Mouse (Mus musculus) left cerebral cortex, adult 11 months (tissue): ENCODE results near the gene Kcnd1.
"Not testable (repeated sequence)": the region's sequence is repeated elsewhere in the genome, so short reads cannot be mapped to it uniquely, and the experiment has no call there.

ENCODE experiments used
- DNase-seq: peaks from one replicate; pipeline ENCODE4 v3.0.0; 2022; ENCODE audit warnings: low spot score

The Kcnd1 gene

GRCm38 (mm10) chrX:7821865-7822779 lies at the start of gene Kcnd1:
Gene Kcnd1, plus strand, starts transcription at chrX:7822289.
- DNase-seq = peak; percentile 17

DNA sequence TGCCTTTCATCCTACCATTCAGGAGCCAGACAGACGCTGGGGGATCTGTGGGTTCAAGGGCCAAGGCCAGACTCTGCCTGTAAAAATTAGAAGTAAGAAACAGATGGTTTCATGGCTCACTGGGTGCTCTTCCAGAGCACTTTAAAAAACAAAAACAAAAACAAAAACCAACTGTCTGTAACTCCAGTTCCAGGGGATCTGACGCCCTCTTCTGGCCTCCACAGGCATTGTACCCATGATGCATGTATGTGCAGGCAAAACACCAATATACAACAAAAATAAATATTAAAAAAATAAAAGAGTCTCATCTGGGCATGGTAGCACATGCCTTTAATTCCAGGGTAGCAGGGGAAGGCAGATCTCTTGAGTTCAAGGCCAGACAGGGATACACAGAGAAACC lies 49.3 kb upstream of the Kcnd1 start:
- no peak for DNase-seq

DNA sequence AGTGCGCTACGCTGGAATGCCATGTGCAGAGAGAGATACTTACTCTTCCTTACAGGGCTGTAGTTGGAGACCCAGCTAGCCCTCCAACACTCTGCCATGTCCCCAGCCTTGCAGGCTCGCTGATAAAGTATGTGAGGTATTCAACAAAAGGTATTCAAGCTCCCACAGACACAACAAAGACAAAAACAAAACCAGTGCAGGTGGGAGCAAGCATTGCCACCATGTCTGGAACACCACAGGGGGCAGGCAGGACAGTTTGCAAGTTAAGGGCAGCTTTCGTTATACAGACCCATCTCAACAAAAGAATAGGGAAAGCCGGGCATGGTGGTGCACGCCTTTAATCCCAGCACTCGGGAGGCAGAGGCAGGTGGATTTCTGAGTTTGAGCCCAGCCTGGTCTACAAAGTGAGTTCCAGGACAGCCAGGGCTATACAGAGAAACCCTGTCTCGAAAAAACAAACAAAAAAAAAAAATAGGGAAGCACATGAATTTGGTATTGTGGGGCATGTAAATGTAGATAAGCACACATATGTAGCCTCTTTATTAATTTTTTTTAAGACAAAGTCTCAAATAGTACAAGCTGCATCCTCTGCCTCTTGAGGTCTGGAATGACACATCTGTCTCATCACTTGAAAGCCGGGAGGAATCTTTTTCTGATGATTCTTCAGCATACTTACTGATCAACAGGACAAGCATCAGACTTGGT lies 46.4 kb upstream of the Kcnd1 start:
- no peak for DNase-seq

DNA sequence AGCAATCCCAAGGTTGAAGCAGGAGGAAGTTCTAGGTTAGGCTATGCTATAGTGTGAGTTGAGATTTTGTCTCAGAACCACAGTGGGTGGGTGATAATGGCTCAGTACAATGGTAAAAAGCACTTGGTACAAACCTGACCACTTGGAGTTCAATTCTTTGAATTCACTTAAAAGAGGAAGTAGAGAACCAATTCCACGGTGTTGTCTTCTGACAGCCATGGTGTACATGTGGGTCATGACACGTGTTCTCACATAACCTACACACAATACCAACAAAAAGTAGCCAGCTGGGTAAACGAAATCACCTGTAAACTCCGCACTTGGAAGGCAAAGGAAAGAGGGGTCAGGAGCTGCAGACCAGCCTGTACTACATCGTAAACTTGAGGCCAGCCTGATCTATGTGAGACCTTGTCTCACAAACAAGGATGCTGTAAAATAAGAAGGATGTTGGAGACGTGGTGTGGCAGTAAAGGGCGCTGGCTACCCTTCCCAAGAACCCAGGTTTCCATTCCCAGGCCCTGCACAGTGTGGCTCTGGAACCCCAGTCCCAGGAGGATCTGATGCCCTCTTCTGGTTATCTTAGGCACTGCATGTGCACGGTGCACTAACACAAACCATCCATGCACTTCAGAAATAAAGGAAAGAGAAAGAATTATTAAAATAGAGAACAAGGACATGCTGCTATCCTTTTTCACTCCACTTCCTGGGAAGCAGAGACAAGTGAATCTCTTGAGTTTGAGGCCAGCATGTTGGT lies 45.6 kb upstream of the Kcnd1 start:
- no peak for DNase-seq

DNA sequence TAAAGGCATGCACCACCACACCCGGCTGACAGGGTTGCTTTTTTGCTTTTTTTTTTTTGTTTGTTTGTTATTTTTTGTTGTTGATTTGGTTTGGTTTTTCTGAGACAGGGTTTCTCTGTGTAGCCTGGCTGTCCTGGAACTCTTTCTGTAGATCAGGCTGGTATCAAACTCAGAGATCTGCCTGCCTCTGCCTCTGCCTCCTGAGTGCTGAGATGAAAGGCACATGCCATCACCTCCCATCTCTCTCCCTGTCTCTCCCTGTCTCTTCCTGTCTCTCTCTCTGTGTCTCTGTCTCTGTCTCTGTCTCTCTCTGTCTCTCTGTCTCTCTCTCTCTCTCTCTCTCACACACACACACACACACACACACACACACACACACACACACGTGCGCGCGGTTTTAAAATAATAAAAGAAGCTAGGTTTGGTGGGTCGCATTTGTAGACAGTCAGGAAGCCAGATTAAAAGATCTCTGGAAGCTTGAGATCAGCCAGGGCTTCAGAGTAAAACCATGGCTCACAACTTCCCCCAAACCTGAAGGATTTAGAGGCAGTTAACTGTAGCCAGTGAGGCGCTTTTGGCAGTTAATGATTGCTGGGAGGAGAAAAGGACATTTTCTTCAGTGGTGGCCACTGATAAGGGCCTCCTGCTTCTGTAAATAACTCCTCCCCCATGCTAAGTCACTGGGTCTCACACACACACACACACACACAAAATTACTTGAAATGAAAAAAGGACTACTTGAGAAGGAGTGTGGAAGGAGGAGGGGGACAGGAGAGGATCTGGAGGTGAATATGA lies 43.4 kb upstream of the Kcnd1 start:
- no peak for DNase-seq

- no peak for DNase-seq
Observed at GRCm38 (mm10) chrX:7779294-7779693, 42.8 kb upstream of the Kcnd1 start.

GRCm38 (mm10) chrX:7782603-7783092 lies 39.4 kb upstream of the Kcnd1 start:
- DNase-seq = no peak

GRCm38 (mm10) chrX:7789542-7790136 lies 32.5 kb upstream of the Kcnd1 start, which contains the start of gene Gripap1:
Gene Gripap1, plus strand, starts transcription at chrX:7789765.
- peak; percentile 65 for DNase-seq

GRCm38 (mm10) chrX:7790309-7790708 lies 31.8 kb upstream of the Kcnd1 start:
- no peak for DNase-seq

- no peak for DNase-seq
Observed at GRCm38 (mm10) chrX:7793361-7793760, 28.7 kb upstream of the Kcnd1 start.

- DNase-seq = no peak
Observed at GRCm38 (mm10) chrX:7795016-7795415, 27.1 kb upstream of the Kcnd1 start.

- DNase-seq = no peak
Observed at GRCm38 (mm10) chrX:7797327-7797726, 24.8 kb upstream of the Kcnd1 start.

DNA sequence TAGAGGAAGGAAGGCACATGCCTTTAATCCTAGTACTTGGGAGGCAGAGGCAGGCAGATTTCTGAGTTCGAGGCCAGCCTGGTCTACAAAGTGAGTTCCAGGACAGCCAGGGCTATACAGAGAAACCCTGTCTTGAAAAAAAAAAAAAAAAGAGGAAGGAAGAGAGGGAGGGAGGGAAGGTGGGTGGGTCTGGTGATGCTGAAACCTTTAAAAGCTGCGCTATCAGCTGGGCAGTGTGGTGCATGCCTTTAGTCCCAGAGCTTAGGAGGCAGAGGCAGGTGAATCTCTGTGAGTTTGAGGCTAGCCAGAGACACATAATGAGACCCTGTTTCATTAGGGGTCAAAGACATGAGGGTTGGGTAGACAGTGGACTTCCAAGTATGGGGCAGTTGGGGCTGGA lies 19.9 kb upstream of the Kcnd1 start:
- not testable (repeated sequence) for DNase-seq

DNA sequence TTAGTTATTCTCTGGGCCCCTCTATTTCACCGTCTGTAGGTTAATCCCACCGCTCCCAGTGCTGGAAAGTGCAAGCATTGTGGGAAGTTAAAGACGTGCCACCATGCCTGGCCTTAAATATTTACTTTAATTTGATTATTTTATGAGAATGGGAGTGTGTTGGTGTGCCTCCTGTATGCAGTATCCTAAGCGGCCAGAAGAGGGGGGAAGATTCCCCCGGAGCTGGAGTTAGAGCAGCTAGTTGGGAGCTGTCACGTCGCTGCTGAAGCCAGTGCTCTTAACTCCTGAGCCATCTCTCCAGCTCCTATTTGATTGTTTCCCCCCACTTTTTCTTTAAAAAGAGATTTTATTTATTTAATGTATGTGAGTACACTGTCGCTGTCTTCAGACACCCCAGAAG lies 7.1 kb upstream of the Kcnd1 start:
- not testable (repeated sequence) for DNase-seq

- no peak for DNase-seq
Observed at GRCm38 (mm10) chrX:7837146-7837545, 15.1 kb downstream of the Kcnd1 start.

DNA sequence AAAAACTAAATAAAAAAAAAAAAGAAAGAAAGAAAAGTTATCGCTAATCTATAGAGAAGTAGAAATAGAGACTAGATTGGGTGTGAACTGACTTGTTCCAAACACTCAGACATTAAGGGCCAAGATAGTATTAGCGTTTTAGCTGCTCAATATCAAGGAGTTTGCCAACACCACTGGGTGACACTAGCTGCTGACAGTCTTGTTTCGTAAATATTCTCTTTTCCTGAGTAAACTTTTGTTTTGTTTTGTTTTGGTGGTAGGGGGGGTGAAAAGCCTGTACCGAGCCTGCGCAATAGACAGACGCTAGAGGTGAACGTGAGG lies 18.7 kb downstream of the Kcnd1 start:
- no peak for DNase-seq

DNA sequence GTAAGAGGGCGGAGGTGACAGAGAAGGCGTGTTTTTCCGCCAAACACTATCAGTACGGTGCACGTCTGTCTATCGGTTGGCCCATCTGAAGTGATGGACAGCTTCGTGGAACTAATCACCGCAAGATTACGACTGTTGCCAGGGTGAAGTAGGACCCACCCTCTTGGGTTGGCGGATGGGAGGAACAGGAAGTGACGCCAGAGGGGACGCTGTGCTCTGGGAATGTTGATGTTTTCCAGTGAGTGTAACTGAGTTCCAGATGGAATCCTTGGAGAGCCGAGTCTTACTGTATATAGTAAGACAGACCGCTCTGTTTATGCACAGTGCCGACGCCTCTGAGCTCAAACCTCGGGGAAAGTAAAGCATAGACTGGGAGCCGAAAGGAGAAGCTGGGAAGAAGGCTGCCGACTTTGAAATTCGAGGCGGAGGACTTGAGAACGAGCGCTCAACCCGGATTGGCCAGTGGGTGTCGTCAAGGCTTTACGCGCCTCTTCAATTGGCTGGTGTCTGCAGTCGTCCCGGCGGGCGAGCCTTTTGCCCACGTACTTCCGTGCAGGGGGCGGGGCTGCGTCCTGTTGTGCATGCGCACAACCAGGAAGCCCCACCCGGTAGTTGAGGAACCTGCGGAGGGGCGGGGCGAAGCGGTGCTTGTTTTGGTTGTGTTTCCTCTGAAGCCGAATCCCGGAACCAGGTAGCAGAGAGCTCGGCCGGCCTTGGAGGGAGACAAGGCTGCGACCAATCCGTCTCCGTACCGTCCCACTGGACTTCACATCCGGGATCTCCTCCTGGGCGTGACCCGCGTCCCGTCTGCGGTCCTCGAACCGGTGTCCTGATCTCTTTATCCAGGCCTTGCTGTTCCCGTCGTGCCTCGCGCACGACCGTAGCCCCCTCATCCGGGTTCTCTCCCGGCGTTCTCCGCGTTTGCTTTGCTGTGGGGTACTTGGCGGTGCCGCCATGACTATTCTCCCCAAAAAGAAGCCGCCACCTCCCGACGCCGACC lies 19.4 kb downstream of the Kcnd1 start, which contains the start of gene Otud5:
Gene Otud5, plus strand, starts transcription at position 202 of the 1,000 bp plus-strand sequence.
- peak; percentile 90 for DNase-seq

- DNase-seq = no peak
Observed at GRCm38 (mm10) chrX:7842318-7842717, 20.2 kb downstream of the Kcnd1 start.

DNA sequence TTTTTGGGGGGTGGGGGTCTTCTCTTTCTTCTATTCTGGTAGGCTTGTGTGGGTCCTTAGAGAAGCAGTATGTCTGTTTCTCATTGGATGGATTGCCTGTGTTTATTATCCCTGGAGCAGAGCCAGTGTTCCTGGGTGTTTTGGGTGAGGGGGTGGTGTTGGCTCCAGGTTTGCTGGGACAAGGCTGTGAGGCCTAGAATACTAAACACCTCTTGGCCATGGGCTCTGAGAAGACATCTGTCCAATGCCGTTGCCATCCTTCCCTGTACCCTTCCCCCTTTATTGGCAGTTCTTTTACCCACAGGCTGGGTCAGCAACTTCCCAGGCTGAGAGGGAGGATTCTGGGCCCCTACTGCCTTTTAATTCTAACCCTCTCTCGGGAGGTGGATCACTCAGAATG lies 25.8 kb downstream of the Kcnd1 start:
- DNase-seq = no peak

DNA sequence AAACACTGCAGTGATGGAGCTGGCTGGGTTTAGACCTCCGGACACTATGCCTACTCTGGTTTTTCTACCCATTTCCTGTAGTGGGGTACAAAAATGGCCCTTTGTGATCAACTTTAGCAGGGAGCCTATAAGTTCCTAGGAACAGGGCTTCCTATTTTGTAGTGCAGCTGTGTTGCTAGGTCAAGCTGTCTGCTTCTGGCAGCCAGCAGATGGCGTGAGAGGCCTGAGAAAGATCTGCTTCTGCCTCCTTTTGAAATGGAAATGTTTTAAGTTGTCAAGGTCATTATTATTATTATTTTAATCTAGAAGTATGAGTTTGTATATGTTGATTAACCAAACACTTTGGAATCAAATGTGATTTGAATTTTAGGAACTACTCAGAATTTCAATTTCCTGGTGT lies 32.5 kb downstream of the Kcnd1 start:
- DNase-seq = no peak
